Mouse (Mus musculus) lung, adult 2 months (tissue): ENCODE data around the gene Fhl2.

ENCODE experiments used
- CTCF ChIP-seq: fragments of 200-500 bp; IDR thresholded peaks from 2 replicates; pipeline ENCODE4 v1.5.1; 2011; ENCODE audit warnings: mild to moderate bottlenecking, low read length, control low read depth; ENCODE audit not compliant: insufficient read depth
- POLR2A ChIP-seq: fragments of 200-500 bp; IDR thresholded peaks from 2 replicates; pipeline ENCODE4 v1.6.1; 2011; ENCODE audit warnings: low read depth, mild to moderate bottlenecking, control low read depth, low read length, borderline replicate concordance; ENCODE audit errors: extremely low read depth

GRCm38 (mm10) chr1:43122616-43123015 is 74.2 kb downstream of the Fhl2 start:
- TF ChIP-seq CTCF (no peak), POLR2A (no peak)
